Mouse (Mus musculus) left cerebral cortex, adult 6 months (tissue): ENCODE measurements around the gene Cpn1. TPM values are rescaled to one million over a fixed set of nuclear protein-coding genes. Genes with fewer than 3 reads are reported as not detected.

Experiments used
- long read RNA-seq, 2 experiments: library from polyadenylated mRNA; unstranded; transcript quantifications; one replicate each; pipeline ENCODE4 v2.0.0; 2019 to 2020
- polyA plus RNA-seq: library from polyadenylated mRNA; unstranded; fragments of <200 nt; fragmentation: Nextera tagmentation; gene quantifications from 2 replicates; pipeline ENCODE4 v1.2.3, GENCODE M21; 2021

Cpn1 gene
- 0.28 and 0.45 TPM in 2 replicates for polyA plus RNA-seq
- long read RNA-seq, experiment 1, partial matches to known transcripts = 1 of 5 reads
- long read RNA-seq, experiment 1, other reads (novel, unspliced or antisense) = 0 of 5 reads
- long read RNA-seq, experiment 2 = 0 reads

GRCm38 (mm10) chr19:43986069-43986794 lies at the start of gene Cpn1:
Gene Cpn1 (minus strand): TSS chr19:43986556.

DNA sequence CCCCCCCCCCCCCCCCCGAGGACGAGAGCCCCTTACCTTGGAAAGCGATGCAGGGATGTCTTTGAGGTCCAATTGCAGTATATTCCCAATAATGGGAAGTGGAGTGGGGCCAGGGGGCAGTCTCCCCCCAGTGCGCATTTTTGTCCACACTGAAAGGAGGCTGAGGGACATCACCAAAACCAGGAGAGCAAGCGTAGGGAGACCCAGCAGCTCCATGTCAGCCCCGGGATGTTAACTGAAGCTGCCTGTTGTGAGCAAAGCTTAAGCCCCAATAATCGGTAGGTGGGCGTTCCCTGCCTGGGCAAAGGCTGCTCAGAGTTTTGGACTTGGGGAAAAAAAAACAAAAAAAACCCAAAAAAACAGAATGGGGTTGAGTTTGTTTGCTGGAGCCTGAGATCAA lies 42.6 kb upstream of the Cpn1 start, which contains the start of gene Cyp2c23:
Gene Cyp2c23, minus strand, starts transcription at position 237 of the 400 bp plus-strand sequence.

GRCm38 (mm10) chr19:43939769-43940689 lies 46.3 kb downstream of the Cpn1 start, which contains the start of gene Dnmbp:
Gene Dnmbp (minus strand): TSS chr19:43940191.

Other genes starting within 250 kb of the Cpn1 start
- 12.6 and 15.1 TPM in 2 replicates for gene Cutc, start 233.6 kb downstream of the Cpn1 start, polyA plus RNA-seq
- 7.3 and 7.6 TPM in 2 replicates for gene Cox15, start 233.6 kb downstream of the Cpn1 start, polyA plus RNA-seq
- not detected in 2 replicates for gene Abcc2, start 204.4 kb downstream of the Cpn1 start, polyA plus RNA-seq
- 2.0 and 2.6 TPM in 2 replicates for gene Dnmbp, start 46.4 kb downstream of the Cpn1 start, polyA plus RNA-seq
- 0.28 and 0.31 TPM in 2 replicates for gene Cyp2c23, start 42.7 kb upstream of the Cpn1 start, polyA plus RNA-seq
- gene Erlin1, start 83.2 kb upstream of the Cpn1 start, polyA plus RNA-seq = 8.3 and 11.2 TPM in 2 replicates
- gene Chuk, start 120.9 kb upstream of the Cpn1 start, polyA plus RNA-seq = 2.7 and 4.9 TPM in 2 replicates
- 18.8 and 23.4 TPM in 2 replicates for gene Cwf19l1, start 149.3 kb upstream of the Cpn1 start, polyA plus RNA-seq
- gene Bloc1s2, start 159.9 kb upstream of the Cpn1 start, polyA plus RNA-seq = 80.3 and 99.0 TPM in 2 replicates
- gene Pkd2l1, start 205.9 kb upstream of the Cpn1 start, polyA plus RNA-seq = 0.10 and 0.11 TPM in 2 replicates
- 4.9 and 6.7 TPM in 2 replicates for gene Scd3, start 216.7 kb upstream of the Cpn1 start, polyA plus RNA-seq